Mouse (Mus musculus): ENCODE data around the gene Ipo11. TPM values are rescaled to one million over a fixed set of nuclear protein-coding genes. Genes with fewer than 3 reads are reported as not detected.

Gene Ipo11
- 25.9 TPM for polyA plus RNA-seq (2014; fragmentation: Illumina TruSeq; extraction: RNeasy Lipid Tissue Mini Kit (QIAGEN cat#74804); ENCODE audit: low replicate concordance)

GRCm38 (mm10) chr13:106936256-106937137 is at the start of gene Ipo11:
TSS of gene Ipo11 (minus strand) at chr13:106936958.

GRCm38 (mm10) chr13:106946594-106947540 is 10.1 kb upstream of the Ipo11 start, which contains the start of gene Dimt1:
TSS of gene Dimt1 (plus strand) at chr13:106947127.

Other genes with a start within 250 kb of the Ipo11 start
- gene Dimt1, start 10.2 kb upstream of the Ipo11 start, polyA plus RNA-seq (2014; fragmentation: Illumina TruSeq; extraction: RNeasy Lipid Tissue Mini Kit (QIAGEN cat#74804); ENCODE audit: low replicate concordance): 10.9 TPM
- 86.5 TPM for gene Kif2a, start 85.2 kb upstream of the Ipo11 start, polyA plus RNA-seq (2014; fragmentation: Illumina TruSeq; extraction: RNeasy Lipid Tissue Mini Kit (QIAGEN cat#74804); ENCODE audit: low replicate concordance)